Mouse (Mus musculus): ENCODE data around the gene Gm10337.

Gene Gm10337

GRCm38 (mm10) chr15:102499851-102500250, 3.7 kb upstream of the Gm10337 start:
- no peak for DNase-seq (ENCODE audit: low spot score in 2 of 2)

- no peak for DNase-seq (ENCODE audit: low spot score in 2 of 2)
Observed at GRCm38 (mm10) chr15:102500479-102500878, 3.0 kb upstream of the Gm10337 start.

GRCm38 (mm10) chr15:102501084-102501814, 2.3 kb upstream of the Gm10337 start:
- DNase-seq (ENCODE audit: low spot score in 2 of 2), result no peak

- no peak for DNase-seq (ENCODE audit: low spot score in 2 of 2)
Observed at GRCm38 (mm10) chr15:102502254-102502840, 1.2 kb upstream of the Gm10337 start.

GRCm38 (mm10) chr15:102503924-102504782, 631 bp downstream of the Gm10337 start:
- no peak for DNase-seq (ENCODE audit: low spot score in 2 of 2)

- DNase-seq (ENCODE audit: low spot score in 2 of 2), result no peak
Observed at GRCm38 (mm10) chr15:102505073-102505769, 1.7 kb downstream of the Gm10337 start.

- no peak for DNase-seq (ENCODE audit: low spot score in 2 of 2)
Observed at GRCm38 (mm10) chr15:102505770-102506463, 2.4 kb downstream of the Gm10337 start.

GRCm38 (mm10) chr15:102506464-102506830, 2.9 kb downstream of the Gm10337 start:
- DNase-seq (ENCODE audit: low spot score in 2 of 2), result no peak

GRCm38 (mm10) chr15:102506864-102507263, 3.3 kb downstream of the Gm10337 start:
- DNase-seq (ENCODE audit: low spot score in 2 of 2), result no peak

GRCm38 (mm10) chr15:102507561-102507960, 4.0 kb downstream of the Gm10337 start:
- DNase-seq (ENCODE audit: low spot score in 2 of 2), result no peak

- DNase-seq (ENCODE audit: low spot score in 2 of 2), result no peak
Observed at GRCm38 (mm10) chr15:102508336-102508735, 4.8 kb downstream of the Gm10337 start.

- DNase-seq (ENCODE audit: low spot score in 2 of 2), result no peak
Observed at GRCm38 (mm10) chr15:102510110-102510509, 6.6 kb downstream of the Gm10337 start.

- peak; percentile 47 to 84 for DNase-seq (ENCODE audit: low spot score in 2 of 2)
Observed at GRCm38 (mm10) chr15:102510590-102511284, 7.2 kb downstream of the Gm10337 start.

GRCm38 (mm10) chr15:102511285-102511833, 7.8 kb downstream of the Gm10337 start:
- no peak for DNase-seq (ENCODE audit: low spot score in 2 of 2)

GRCm38 (mm10) chr15:102512010-102512409, 8.5 kb downstream of the Gm10337 start:
- DNase-seq (ENCODE audit: low spot score in 2 of 2), result no peak

GRCm38 (mm10) chr15:102512471-102512870, 8.9 kb downstream of the Gm10337 start:
- no peak for DNase-seq (ENCODE audit: low spot score in 2 of 2)

- no peak for DNase-seq (ENCODE audit: low spot score in 2 of 2)
Observed at GRCm38 (mm10) chr15:102513004-102513403, 9.5 kb downstream of the Gm10337 start.

- DNase-seq (ENCODE audit: low spot score in 2 of 2), result no peak
Observed at GRCm38 (mm10) chr15:102515261-102515660, 11.7 kb downstream of the Gm10337 start.

GRCm38 (mm10) chr15:102515791-102516190, 12.3 kb downstream of the Gm10337 start:
- DNase-seq (ENCODE audit: low spot score in 2 of 2), result no peak

GRCm38 (mm10) chr15:102516293-102516692, 12.8 kb downstream of the Gm10337 start:
- DNase-seq (ENCODE audit: low spot score in 2 of 2), result no peak

Measured in spleen, postnatal 10 days (tissue).